ENCODE assay signal across 11 mouse cellular contexts in the genomic region with DNA sequence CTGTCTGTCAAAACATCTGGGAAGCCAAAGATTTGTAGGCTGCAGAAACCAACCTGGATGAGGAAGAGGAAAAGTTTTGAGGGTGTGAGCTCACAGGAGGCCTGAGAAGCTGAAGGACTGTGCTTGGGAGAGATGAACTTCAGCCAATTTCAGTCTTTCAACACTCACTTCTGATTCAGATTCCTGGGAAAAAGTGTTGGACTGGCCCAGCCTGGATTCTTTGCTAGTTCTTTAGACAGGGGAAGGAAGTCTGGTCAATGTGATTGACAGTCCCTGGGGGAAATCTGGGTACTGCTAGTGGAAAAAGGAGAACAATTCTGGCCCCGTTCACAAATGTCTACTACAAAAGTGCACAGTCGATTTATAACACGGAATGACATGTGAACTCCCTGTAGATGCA.
A peak's percentile ranks its signal among the peaks of the same experiment; 100 is the strongest.
DNase-seq lines count a peak whose midpoint lies in the region; ATAC-seq and TF ChIP-seq lines count a peak whose summit lies in the region.
"Had no signal": no experiment of that assay in that cellular context is flagged by ENCODE, and none has a peak within 500 bp of the region (broad histone marks: within the 10 kb centered on the region; RNA-seq: fewer than 3 reads in every experiment).

No protein-coding gene starts in this region.

- WGBS in lung, embryonic 14.5 days, result 74% methylated on average over 3 of the region's 3 CpGs

- DNase-seq in lung, embryonic 14.5 days, result peak; percentile 25
- DNase-seq in lung, postnatal 4 days, result no peak
- DNase-seq in heart, adult 8-10 months (ENCODE audit: low spot score), result peak; percentile 74
- DNase-seq in heart, postnatal 36 days, result peak; percentile 33 to 39
- peak; percentile 27 for DNase-seq in skeletal muscle tissue, adult 2 months (ENCODE audit: low read depth, low spot score)
- no peak for DNase-seq in urinary bladder, adult 18-20 months (ENCODE audit: low spot score in 2 of 2)
- no peak for DNase-seq in cerebellum, adult 9-10 months
- DNase-seq: gastrocnemius, postnatal 10 days; layer of hippocampus, postnatal 36 days had no signal

- intact Hi-C loops in heart, postnatal 36 days (cut with DNase I), result loop anchor here (2.0 kb wide), 1 partner anchor 90 kb away; a partner anchor contains a TSS

- no peak overlapping the region for H3K4me2 ChIP-seq in lung, embryonic 14.5 days
- H3K4me2 ChIP-seq: forebrain, embryonic 12.5 days had no signal

- H3K9me3 ChIP-seq in lung, embryonic 14.5 days (ENCODE audit: low read depth, low read length), result no peaks in the 10 kb centered on the region
- H3K9me3 ChIP-seq: forebrain, embryonic 12.5 days had no signal

- H3K4me3 ChIP-seq in lung, embryonic 14.5 days (ENCODE audit: low read depth, low read length), result no peak overlapping the region
- H3K4me3 ChIP-seq: forebrain, embryonic 12.5 days had no signal

- H3K9ac ChIP-seq in lung, embryonic 14.5 days, result no peak overlapping the region
- H3K9ac ChIP-seq: forebrain, embryonic 12.5 days had no signal

- no peaks in the 10 kb centered on the region for H3K27me3 ChIP-seq in lung, embryonic 14.5 days (ENCODE audit: insufficient read depth, low read length)
- H3K27me3 ChIP-seq: forebrain, embryonic 12.5 days had no signal

- peaks cover 17% of the 10 kb centered on the region; the same call in 1 of the 2 replicates for H3K36me3 ChIP-seq in lung, embryonic 14.5 days (ENCODE audit: insufficient read depth)

- no peaks in the 10 kb centered on the region for H3K4me1 ChIP-seq in lung, embryonic 14.5 days (ENCODE audit: insufficient read depth)
- H3K4me1 ChIP-seq: forebrain, embryonic 12.5 days had no signal

- no peak for TF ChIP-seq CTCF in lung, embryonic 14.5 days (IDR thresholded peaks at IDR 0.05; ENCODE audit: low read depth)

- H3K27ac ChIP-seq in lung, embryonic 14.5 days (ENCODE audit: low read depth), result no peak overlapping the region
- H3K27ac ChIP-seq: forebrain, embryonic 12.5 days had no signal

- no peak for ATAC-seq in lung, embryonic 14.5 days (ENCODE audit: insufficient read depth)
- ATAC-seq: activated CD4-positive, CD25-positive, alpha-beta regulatory T cell, adult 4 months had no signal

Comparison
In these comparisons a context has a peak if more than half of its experiments do, and no peak if none do; other contexts are left out.
1. DNase-seq: peak in lung, embryonic 14.5 days (single experiment), heart, adult 8-10 months (single experiment), heart, postnatal 36 days (2 of 2) and skeletal muscle tissue, adult 2 months (single experiment); none in lung, postnatal 4 days (0 of 2), urinary bladder, adult 18-20 months (0 of 2) and cerebellum, adult 9-10 months (single experiment).